Mouse (Mus musculus) ES-E14 (cell line): Measurements from ENCODE around the gene Mef2b.

Experiments
- HCFC1 ChIP-seq: IDR thresholded peaks from 2 replicates; pipeline ENCODE4 v1.6.1; 2012; ENCODE audit warnings: low read length, inconsistent platforms, borderline replicate concordance; ENCODE audit not compliant: insufficient read depth
- ZC3H11A ChIP-seq: IDR thresholded peaks from 2 replicates; pipeline ENCODE4 v1.6.1; 2012; ENCODE audit warnings: low read depth, mild to moderate bottlenecking, inconsistent platforms, low read length, borderline replicate concordance

- TF ChIP-seq HCFC1, result no peak
- TF ChIP-seq ZC3H11A, result no peak
Measured at GRCm38 (mm10) chr8:70200098-70200681, 60.7 kb downstream of the Mef2b start.
